Mouse (Mus musculus): ENCODE results near the gene Peli2. TPM values are rescaled to one million over a fixed set of nuclear protein-coding genes. Genes with fewer than 3 reads are reported as not detected.
A peak's percentile ranks its signal among the peaks of the same experiment; 100 is the strongest.

Peli2 gene
- total RNA-seq, 2 experiments from 2014 or later: 18.5 to 25.2 TPM

DNA sequence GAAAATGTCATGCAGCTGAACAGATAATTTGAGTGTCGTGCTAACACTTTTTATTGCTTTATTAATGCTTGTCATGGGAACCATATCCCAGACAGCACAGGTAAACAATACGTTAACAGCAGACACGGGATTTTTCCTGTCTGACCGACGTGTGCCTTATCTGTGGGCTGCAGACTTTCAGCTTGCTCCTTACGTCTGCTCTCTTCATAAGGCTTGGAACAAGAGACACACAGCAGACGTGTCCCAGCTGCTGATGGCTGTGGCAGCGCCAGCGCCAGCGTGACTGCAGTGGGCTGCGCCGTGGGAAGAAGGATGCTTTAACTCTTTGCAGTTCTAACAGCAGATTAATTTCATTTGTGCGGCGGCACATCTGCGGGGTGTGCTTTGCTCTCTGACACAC, 86.5 kb downstream of the Peli2 start:
- intact Hi-C loops (cut with DNase I): no loop called here
- peak; percentile 38 to 48 for DNase-seq (ENCODE audit: low spot score in 2 of 2)

DNA sequence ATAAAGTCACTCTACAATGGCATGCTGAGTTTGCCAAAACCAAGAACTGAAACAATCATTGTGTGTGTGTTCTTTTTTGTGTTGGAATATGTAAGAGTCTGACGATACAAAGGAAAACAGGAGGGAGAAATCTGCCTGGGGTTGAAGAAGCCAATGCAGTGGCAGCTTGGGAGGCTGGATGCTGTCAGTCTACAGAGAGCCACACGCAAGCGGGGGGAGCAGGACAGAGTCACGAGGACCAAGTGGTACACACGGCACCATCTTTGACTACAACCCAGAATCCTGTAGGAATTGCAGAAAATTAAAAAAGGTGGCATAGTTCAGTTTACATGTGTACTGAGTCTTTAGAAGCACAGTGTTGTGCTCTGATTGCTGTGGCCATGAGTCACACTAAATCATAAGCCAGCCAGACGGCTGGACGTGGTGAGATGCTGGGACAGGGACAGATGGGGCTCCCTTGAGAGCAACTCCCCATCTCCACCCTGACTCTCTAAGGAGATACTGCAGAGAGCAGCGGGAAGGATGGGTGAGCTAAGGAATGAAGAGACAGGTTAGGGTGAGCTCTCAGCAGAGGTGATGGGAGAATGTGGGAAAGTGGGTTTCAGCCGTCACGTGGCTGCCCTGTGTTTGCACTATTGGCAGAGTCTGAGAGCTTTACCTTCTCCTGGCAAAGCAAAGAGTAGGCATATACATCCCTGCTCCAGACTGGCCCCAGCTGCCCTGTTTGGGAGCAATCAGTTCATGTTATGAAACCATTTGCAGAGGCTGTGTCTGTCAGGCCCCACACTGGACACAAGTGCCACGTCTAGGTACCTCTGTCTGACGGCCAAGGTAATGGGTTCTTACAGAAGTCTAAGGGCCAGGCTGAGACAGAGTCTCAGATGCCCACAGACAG, 87.4 kb downstream of the Peli2 start:
- intact Hi-C loops (cut with DNase I): no loop called here

DNA sequence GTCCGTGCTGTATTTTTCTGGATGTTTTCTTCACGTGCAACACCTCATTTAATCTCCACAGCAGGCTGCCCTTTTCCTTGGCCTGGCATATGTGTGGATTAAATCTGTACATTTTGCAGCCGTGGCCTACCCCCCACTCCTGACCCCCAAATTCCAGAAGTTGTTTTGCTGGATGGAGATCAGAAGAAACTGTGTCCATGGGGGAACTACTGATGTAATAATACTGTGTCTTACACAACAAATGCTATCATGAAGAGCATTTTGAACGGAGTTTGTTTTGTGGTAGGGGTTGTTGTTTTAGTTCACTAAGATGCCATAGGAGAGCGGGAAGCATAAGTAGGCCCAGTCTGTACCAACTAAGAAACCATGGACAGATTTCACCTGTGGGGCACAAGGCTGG, 88.8 kb downstream of the Peli2 start:
- DNase-seq (ENCODE audit: low spot score in 2 of 2): peak in 1 of 2 experiments; percentile 2
- intact Hi-C loops (cut with DNase I): no loop called here

More for the DNA sequence above, 87.4 kb downstream of the Peli2 start:
- peak in 1 of 2 experiments; percentile 5 for DNase-seq (ENCODE audit: low spot score in 2 of 2)

DNA sequence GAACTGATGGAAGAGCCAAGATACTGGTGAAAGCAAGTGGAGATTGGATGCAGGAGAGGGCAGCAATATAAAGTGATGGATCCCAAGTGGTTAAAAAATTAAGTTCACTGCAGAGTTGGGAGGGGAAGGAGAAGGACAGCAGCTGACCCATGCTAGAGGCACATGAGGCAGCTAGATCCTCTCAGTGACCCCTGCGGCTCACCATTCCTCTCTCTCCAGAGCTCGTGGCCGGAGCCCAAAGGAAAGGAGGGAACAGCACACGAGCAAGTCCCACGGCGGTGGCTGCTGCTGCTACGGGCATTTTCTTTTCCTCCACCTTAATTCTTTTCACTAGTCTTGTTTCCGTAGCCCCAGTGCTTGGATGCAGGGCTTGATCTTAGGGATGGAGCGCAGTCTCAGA, 89.5 kb downstream of the Peli2 start:
- intact Hi-C loops (cut with DNase I): no loop called here
- DNase-seq (ENCODE audit: low spot score in 2 of 2): no peak

DNA sequence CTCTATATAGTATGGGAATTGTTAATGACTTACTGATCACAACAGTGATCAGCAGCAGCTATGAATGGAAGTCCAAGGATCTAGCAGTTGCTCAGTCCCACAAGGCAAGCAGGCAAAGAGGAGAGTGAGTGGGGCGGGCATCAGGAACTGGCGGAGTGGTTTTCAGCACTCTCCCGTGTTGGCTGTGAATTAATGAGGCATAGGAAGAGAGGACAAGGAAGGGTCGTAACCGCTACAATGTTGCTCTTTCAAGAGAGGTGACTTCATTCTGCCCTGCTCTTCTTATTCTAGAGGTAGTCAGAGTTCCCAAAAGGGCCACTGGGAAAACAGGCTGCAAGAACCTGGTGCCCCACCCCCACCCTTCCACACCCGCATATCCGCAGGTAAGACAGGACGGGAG, 90.9 kb downstream of the Peli2 start:
- intact Hi-C loops (cut with DNase I): no loop called here
- no peak for DNase-seq (ENCODE audit: low spot score in 2 of 2)

DNA sequence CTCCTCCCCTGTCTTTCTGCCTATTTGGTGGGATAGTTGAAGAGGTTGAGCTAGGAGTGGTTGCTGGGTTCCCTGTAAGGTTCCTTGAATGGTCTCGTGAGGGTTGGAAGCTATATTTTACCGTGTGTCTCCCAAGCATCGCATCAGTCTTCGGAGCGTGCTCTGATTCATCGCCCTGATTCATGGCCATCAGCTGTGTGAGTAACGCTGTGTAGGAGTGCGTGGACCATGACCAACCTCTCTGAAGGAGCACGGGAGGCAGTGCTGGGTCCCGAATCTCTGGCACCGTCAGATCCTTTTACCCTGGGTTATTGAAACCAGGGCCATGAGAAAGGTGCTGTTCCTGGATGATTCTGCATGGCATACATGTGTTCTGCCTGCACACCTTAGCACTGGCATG, 92.2 kb downstream of the Peli2 start:
- intact Hi-C loops (cut with DNase I): no loop called here
- no peak for DNase-seq (ENCODE audit: low spot score in 2 of 2)

DNA sequence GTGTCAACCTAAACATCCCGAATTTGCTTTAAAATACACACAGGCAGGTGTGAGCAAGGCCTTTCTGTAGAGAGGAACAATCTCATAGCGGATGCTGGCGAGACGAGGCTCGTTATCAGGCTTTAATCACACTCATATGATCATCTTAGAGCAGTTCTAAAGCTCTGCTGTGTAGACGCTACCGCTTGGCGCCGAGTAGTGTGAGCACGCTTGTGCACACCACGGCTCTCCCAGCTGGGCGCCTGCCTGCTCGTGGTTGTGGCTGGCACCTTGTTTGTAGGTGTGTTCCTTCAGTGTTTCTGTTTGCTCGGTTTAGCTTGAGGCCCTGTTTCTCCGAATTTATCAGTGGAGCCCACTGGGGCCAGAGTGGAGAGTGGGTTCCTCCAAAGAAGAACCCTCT, 93.0 kb downstream of the Peli2 start:
- intact Hi-C loops (cut with DNase I): no loop called here

DNA sequence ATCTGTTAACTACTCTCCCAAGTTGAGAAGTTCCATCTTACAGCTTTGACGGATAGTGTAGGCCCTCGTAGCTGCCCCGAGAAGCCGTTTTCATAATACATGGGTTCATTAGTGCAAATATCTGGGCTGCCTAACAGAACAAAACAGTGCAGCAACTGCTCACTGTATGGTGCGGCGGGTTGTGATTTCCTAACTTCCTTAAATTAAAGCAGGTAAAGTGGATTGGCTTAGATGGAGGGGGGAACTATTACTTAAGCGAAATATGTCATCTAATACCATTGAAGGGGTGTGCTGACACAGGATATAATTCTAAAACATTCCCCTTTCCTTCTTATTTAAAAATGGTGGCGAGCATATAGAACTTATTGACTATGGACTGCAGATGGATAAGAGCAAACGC, 101.4 kb downstream of the Peli2 start:
- intact Hi-C loops (cut with DNase I): no loop called here
- DNase-seq (ENCODE audit: low spot score in 2 of 2): no peak

More for the DNA sequence above, 93.0 kb downstream of the Peli2 start:
- no peak for DNase-seq (ENCODE audit: low spot score in 2 of 2)

DNA sequence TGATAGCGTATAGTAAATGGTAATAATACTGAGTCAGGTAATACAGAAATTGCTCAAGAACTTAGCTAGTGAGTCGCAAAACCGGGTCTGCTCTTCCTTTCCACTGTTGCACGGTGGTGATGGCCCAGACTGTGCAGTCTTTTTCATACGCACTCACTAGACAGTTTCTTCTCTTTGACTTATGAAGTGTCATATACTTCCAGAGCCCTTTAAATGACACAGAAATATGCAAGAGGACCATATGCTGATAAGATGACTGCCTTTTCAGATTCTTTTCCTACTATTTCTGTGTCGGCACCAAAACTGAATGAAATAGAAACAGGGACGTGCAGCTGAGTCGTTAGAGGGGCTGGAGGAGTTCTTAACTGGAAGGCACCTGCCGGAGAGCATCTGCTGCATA, 102.1 kb downstream of the Peli2 start:
- no peak for DNase-seq (ENCODE audit: low spot score in 2 of 2)
- intact Hi-C loops (cut with DNase I): no loop called here

DNA sequence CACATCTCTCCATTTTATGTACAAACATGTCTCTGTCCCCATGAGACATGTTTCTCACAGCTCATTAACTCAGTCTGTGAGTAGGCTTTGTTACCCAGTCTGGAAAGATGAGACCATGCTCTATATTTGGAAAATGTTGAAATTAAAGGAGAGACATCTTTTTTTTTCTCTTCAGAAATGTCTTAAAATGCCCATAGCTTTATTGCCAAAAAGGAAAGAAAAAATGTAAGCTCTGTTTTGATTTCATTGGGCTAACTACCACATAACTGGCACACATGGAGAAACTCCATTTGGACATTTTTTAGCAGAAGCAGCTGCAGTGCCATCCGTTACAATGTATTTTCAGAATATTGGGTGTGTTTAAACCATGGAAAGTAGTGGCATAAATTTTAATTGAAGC, 103.6 kb downstream of the Peli2 start:
- intact Hi-C loops (cut with DNase I): no loop called here

DNA sequence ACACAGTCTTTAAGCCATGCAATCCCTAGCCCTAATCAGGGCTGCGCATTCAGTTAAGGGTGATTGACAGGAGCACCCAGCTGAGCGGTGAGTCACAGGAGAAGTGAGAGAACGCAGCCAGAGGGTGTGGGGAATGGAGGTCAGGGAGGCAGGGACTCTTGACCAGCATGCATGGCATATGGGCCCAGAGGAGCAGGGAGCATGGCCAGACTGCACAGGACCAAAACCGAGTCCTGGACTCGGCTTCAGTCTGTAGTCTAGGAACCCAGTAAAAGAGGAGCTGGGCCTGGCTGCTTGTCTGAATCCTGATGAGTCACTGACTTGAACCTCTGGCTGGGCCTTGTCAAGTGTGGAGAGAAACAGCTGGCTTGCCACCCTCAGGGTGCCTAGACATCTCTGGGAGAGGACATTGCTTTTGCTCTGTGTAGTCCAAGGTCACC, 104.3 kb downstream of the Peli2 start:
- intact Hi-C loops (cut with DNase I): no loop called here
- DNase-seq (ENCODE audit: low spot score in 2 of 2): no peak

More for the DNA sequence above, 103.6 kb downstream of the Peli2 start:
- no peak for DNase-seq (ENCODE audit: low spot score in 2 of 2)

DNA sequence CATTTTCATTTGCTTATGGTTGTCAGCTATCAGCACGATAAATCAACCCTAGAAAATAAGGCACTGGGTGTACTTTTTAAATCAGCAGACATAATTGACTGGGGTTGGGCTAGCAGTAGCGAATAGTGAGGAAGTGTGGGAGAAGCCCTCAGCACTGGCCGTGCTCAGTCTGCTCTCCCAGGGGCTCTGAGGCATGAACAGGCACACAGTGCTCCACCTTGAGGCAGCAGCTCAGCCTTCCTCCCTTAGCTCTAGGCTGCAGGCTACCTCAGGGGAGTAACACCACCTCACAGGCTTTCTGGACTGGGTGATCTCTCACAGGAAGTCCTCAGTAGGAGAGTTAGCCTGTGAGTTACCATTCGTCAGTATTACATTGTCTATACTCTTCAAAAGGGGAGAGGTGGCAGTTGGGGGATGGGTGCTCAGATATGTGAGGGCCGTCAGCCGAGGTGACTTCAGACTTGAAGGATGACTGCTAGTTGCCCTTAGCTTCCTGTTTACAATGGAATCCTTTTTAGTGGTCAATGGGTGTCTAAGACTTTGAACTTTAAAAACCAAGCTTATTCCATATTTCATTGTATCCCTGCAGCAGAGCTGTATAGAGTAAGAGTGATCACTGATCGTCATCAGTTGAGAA, 105.3 kb downstream of the Peli2 start:
- DNase-seq (ENCODE audit: low spot score in 2 of 2): no peak
- intact Hi-C loops (cut with DNase I): no loop called here

DNA sequence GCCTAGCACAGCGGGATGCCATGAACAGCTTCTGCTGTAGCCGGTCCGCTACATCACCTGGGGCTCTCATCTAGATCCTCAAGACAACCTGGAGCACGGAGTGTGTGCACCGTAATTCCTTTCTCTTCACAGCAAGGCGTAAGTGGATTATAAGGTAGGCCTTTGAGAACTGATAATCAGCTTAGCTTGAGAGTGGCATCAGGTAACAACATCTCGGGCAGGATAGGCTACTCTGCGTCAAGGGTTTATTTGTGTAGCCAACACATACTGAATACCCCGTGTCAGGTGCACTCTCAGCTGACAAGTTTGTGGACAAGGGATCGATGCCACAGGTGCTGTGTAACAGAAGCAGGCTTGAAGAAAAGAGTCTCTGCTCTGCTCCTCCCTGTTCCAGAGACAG, 106.1 kb downstream of the Peli2 start:
- no peak for DNase-seq (ENCODE audit: low spot score in 2 of 2)
- intact Hi-C loops (cut with DNase I): no loop called here

DNA sequence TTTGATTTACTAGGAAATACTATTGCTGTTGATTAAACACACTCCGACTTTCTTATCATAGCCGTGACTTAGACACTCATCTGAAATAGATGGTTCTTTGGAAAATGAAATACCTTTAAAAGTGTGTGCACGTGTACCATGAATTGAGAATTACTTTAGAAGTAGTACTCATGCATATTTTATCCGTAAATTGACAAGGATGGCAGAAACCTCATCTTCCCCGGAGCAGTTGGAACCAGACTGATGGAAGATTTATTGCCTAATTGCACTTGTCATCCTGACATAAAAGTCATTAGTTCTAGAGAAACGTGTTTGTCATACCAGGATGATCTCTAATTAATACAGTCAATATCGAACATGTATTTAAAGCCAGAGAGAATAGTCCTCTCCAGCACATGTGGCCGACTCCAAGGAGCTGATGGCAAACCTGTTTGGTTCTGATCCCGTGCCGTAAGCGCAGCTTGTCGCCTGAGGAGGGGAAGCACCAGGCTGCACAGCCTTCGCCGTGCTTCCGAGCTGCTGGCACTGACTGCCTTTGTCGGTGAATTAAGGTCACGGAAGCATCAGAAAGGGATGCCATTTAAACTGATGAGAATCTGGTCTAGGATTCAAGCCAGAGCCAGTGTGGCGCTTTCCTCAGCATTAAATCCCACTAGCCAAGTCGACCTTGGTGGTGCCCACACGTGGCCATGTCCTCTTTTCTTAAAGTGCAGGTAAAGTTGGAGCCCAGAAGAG, 114.3 kb downstream of the Peli2 start:
- intact Hi-C loops (cut with DNase I): no loop called here
- DNase-seq (ENCODE audit: low spot score in 2 of 2): no peak

DNA sequence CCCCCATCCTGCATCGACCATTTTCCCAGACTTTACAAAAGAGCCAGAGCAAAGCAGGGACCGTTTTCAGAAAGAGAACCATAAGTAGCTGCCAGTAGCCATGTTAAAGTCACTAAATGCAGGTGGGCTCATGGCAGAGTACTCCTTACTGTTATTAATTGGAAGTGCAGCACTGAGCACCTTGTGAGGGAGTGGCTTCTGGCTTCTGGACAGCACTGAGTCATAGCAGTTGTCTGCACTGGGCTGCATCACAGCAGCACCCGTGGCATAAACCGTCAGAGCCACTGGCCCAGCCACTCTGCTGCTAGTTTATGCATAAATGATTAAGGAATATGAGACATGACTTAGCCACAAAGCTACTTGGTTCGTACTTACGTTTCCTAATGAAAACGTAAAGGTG, 120.7 kb downstream of the Peli2 start:
- intact Hi-C loops (cut with DNase I): no loop called here
- no peak for DNase-seq (ENCODE audit: low spot score in 2 of 2)

DNA sequence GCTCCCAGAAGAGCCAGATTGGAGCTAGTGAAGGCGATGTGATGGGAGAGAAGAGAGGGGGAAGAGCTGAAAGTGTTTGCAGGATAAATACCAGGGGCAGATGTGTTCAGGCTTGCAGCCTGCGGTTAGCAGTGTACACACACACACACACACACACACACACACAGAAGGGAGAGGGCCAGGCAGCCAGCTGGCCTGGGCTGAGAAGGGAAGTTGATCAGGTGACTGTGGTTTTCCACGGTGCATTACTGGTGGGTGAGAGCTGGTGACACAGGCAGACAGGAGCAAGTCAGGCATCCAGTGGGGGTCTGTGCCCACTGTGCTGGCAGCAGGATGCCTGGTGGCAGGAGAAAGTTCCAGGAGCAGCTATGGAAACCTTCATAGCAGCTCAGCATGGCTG, 125.6 kb downstream of the Peli2 start:
- intact Hi-C loops (cut with DNase I): no loop called here
- DNase-seq (ENCODE audit: low spot score in 2 of 2): no peak

DNA sequence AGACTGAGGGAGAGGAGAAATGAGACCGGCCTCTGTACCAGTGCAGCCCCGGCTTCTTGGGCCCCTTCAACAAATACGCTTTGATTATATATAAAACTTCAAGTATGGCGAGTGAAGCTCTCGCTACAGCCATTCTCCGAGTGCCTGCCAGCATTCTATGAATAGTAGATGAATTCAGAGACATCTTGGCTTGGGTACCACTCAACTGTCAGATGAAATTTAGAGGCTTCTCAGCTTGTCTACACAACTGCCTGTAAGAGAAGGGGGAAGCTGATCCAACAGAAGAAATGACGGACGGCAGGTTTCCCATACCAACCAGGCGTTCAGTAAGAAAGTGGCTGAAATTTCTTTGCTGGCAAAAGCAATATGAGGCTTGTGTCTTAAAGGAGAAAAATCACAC, 126.3 kb downstream of the Peli2 start:
- intact Hi-C loops (cut with DNase I): no loop called here
- DNase-seq (ENCODE audit: low spot score in 2 of 2): no peak

DNA sequence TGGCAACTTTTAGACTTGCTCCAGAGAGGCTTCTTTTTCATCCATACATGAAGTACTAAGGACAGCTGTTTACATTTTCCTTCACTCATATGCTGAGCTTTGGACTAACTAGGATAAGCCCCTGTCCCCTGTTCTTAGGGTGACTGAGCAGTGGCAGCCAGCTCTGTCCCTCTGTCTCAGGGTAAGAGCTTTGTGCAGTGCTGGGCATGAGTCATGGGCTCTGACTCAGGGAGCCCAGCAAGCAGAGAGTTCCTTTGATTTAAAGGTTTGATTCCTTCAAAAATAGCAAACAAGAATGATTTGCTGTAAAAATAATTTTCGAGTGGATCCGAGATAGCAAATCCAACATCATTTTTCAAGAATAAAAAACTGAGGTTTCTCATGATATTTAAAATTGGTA, 128.8 kb downstream of the Peli2 start:
- no peak for DNase-seq (ENCODE audit: low spot score in 2 of 2)
- intact Hi-C loops (cut with DNase I): no loop called here

DNA sequence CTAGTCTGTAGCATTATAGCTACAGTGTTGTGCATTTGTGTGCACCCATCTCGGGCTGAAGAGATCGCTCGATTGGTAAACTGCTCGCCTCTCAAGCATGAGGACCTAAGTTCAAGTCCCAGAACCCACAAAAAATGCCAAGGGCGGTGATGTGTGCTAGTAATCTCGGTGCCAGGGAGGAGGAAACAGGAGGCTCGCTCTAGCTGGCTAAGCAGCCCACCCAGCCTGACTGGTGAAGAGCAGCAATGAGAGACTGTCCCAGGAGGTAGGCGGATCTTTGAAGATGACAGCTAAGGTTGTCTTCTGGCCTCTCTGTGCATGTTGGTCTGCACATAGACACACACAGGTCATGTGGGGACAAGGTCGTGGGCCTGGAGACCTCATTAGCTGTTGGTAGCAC, 129.3 kb downstream of the Peli2 start:
- intact Hi-C loops (cut with DNase I): no loop called here
- DNase-seq (ENCODE audit: low spot score in 2 of 2): no peak

DNA sequence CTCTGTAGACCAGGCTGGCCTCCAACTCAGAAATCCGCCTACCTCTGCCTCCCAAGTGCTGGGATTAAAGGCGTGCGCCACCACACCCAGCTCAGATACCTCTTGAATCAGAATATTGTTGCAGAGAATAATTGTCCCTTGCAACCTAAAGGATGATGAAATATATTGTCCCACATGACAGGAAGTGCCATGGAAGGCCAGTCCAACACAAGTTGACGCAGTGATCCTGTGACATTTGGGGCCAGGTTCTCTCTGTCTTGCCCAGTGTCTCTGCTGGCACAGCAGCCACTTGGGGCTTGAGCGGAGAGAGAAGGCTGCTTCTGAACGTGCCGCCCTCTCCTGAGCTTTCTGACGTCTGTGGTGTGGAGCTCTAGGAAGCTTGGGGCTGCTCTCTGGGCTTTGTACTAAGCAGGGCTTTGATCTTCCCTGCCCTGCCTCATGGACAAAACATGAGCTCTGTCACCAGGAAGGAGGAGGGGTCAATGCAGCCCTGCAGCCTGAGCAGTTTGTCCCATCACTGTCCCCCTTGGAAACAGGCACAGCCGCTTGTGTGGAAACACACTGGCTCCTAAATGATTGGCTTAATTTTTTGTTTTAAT, 130.9 kb downstream of the Peli2 start:
- intact Hi-C loops (cut with DNase I): no loop called here
- DNase-seq (ENCODE audit: low spot score in 2 of 2): no peak

Data from left cerebral cortex, postnatal 36 days (tissue).